Mouse (Mus musculus) erythroblast, embryonic 14.5 days (primary cell): ENCODE measurements around the gene Chic1.

ENCODE experiments used
- GATA1 ChIP-seq: IDR thresholded peaks from 2 replicates; pipeline ENCODE4 v1.6.1; 2012; ENCODE audit warnings: low read length, inconsistent platforms, mixed read lengths
- TAL1 ChIP-seq: IDR thresholded peaks from 3 replicates; pipeline ENCODE4 v1.6.1; 2012; ENCODE audit warnings: low read length, inconsistent platforms, mixed read lengths

DNA sequence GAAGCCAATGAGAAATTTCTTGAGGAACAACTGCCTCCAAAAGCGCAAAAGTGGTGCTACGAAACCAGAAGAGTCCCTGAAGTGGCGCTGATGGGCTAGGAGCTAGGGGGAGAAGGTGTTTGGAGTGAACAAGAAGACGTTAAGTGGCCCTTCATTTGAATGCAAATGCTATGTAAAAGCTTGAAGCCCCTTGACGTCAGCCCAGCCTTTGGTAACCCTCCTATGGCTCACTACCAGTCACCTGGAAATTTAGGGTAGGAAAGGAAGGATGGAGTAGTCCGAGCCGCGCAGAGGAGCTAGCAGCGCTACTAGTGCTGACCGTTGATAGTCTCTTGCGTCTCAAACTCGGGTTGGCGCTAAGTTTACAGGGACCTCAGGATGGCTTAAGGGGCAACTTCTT is 35.1 kb upstream of the Chic1 start, which contains the start of gene Cdx4:
- no peak for TF ChIP-seq GATA1
- TF ChIP-seq TAL1 = no peak
